Mouse (Mus musculus) stomach, embryonic 16.5 days (tissue): ENCODE results near the gene Olfr1342. TPM values are rescaled to one million over a fixed set of nuclear protein-coding genes. Genes with fewer than 3 reads are reported as not detected.

Source experiments
- ATAC-seq: fragments of 200-750 bp; cut with Nextera tagmentation; 2 replicates; pipeline ENCODE4 v1.8.0; 2017; ENCODE audit warnings: moderate number of reproducible peaks, moderate TSS enrichment; ENCODE audit not compliant: insufficient read depth, low FRiP score
- H3K27ac ChIP-seq: fragments of 300-500 bp; sonication (generic); 2 replicates; pipeline ENCODE4 v1.5.1; 2014; ENCODE audit warnings: low read length
- H3K27me3 ChIP-seq: fragments of 300-500 bp; sonication (generic); 2 replicates; pipeline ENCODE4 v1.6.1; 2014; ENCODE audit warnings: low read length, control low read depth, mixed read lengths; ENCODE audit not compliant: control insufficient read depth, insufficient read depth
- H3K36me3 ChIP-seq: fragments of 300-500 bp; sonication (generic); 2 replicates; pipeline ENCODE4 v1.6.1; 2014; ENCODE audit warnings: low read length; ENCODE audit not compliant: control insufficient read depth, insufficient read depth
- H3K4me1 ChIP-seq: fragments of 300-500 bp; sonication (generic); 2 replicates; pipeline ENCODE4 v1.6.1; 2014; ENCODE audit warnings: low read length, control low read depth, mixed read lengths; ENCODE audit not compliant: control insufficient read depth, insufficient read depth
- H3K4me2 ChIP-seq: fragments of 300-500 bp; sonication (generic); 2 replicates; pipeline ENCODE4 v1.6.1; 2014; ENCODE audit warnings: low read depth, low read length, mixed read lengths
- H3K4me3 ChIP-seq: fragments of 300-500 bp; sonication (generic); replicated peaks from 2 replicates; pipeline ENCODE4 v1.5.1; 2014; ENCODE audit warnings: mild to moderate bottlenecking, low read length
- H3K9ac ChIP-seq: fragments of 300-500 bp; sonication (generic); 2 replicates; pipeline ENCODE4 v1.6.1; 2014; ENCODE audit warnings: low read length
- H3K9me3 ChIP-seq: fragments of 300-500 bp; sonication (generic); replicated peaks from 2 replicates; pipeline ENCODE4 v1.6.1; 2016; ENCODE audit warnings: low read length, control low read depth; ENCODE audit not compliant: control insufficient read depth
- WGBS: fragments of 180-500 bp; shearing (Covaris S2); extraction: QIAGEN DNeasy Blood & Tissue Kit; methylation state at CpG from one replicate; pipeline ENCODE4 v1.1.7; 2014; 5-methylcytosine and 5-hydroxymethylcytosine counted together
- polyA plus RNA-seq: library from polyadenylated mRNA; unstranded; fragments of >200 nt; fragmentation: Nextera tagmentation; extraction: Ambion mirVana; gene quantifications from 2 replicates; pipeline ENCODE4 v1.2.1, GENCODE M21; 2015

The Olfr1342 gene
- polyA plus RNA-seq, result not detected in 2 replicates

- no peak within 1 kb of the TSS for H3K4me2 ChIP-seq
- no peaks in the 10 kb centered on the region for H3K27me3 ChIP-seq
- WGBS, result 43% methylated on average over 12 of the region's 12 CpGs
- no peak for ATAC-seq
- no peak within 1 kb of the TSS for H3K9ac ChIP-seq
- no peak within 1 kb of the TSS for H3K4me3 ChIP-seq
- H3K27ac ChIP-seq, result no peak within 1 kb of the TSS
- no peaks in the 10 kb centered on the region for H3K36me3 ChIP-seq
- H3K4me1 ChIP-seq, result no peaks in the 10 kb centered on the region
- H3K9me3 ChIP-seq, result no peaks in the 10 kb centered on the region
These were observed at the start of gene Olfr1342 for GRCm38 (mm10) chr4:118692412-118692973. Gene Olfr1342 (minus strand): TSS chr4:118692756.

DNA sequence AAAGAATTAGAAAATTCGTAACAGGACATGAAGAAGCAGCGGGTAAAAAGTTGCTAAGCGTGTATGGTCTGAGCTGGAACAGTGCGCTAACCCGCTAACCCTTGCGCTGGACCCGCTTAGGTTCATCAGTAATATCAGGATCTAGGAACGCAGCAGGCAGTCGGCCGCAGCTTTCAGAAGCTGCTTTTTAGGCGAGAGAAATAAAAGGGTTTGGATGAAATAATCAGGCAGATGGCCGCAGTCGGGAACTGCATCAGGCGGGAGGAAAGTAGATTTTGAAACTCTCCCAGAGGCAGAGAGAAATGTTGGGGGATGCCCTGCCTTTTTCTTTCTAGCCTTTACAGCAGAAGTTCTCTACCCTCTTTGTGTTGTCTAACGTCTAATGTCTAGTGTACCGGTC, 49.3 kb upstream of the Olfr1342 start:
- H3K4me2 ChIP-seq, result no peak overlapping the region
- ATAC-seq, result no peak

DNA sequence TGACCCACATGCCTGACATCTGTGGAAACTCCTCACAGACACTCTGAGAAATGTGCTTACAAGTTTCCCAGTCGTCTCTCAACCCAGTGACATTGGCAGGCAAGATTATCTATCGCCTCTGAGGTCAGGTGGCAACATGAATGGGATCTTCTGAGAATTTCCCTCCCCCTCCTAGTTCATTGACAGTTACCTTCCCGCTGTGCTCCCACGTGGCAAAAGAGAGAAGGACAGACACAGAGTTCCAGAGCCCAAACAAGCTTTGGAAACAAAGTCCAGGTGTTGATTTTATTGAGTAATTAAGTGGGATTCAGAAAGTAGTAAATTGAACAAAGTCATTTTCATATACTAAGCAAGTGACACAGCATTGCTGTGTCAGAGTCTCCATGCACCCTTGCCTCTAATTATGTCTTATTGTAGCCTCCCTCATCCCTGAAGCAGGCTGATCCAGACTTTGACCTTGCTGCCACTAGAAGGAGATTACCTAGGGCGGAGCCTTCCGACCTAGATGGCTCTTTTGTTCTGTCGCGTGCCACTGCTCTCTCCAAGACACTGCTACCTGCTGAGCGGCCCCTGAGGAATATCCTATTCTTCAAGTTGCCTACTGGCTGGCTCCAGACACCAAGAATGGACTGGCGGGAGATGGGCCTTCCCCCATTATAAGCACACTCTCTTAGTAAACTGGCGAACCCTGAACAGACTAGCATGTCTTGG, 48.6 kb upstream of the Olfr1342 start:
- no peak overlapping the region for H3K4me3 ChIP-seq
- H3K27ac ChIP-seq, result no peak overlapping the region
- H3K9ac ChIP-seq, result no peak overlapping the region
- peaks cover 4% of the 10 kb centered on the region; the same call in 1 of the 2 replicates for H3K27me3 ChIP-seq
- H3K4me2 ChIP-seq, result no peak overlapping the region
- no peaks in the 10 kb centered on the region for H3K9me3 ChIP-seq
- H3K36me3 ChIP-seq, result no peaks in the 10 kb centered on the region
- no peaks in the 10 kb centered on the region for H3K4me1 ChIP-seq
- ATAC-seq, result no peak
- 6% methylated on average over 11 of the region's 11 CpGs for WGBS

More for the DNA sequence above, 49.3 kb upstream of the Olfr1342 start:
- Histone ChIP-seq H3K4me3 (no peak overlapping the region), H3K9me3 (no peaks in the 10 kb centered on the region), H3K27ac (no peak overlapping the region), H3K36me3 (no peaks in the 10 kb centered on the region), H3K9ac (no peak overlapping the region), H3K4me1 (no peaks in the 10 kb centered on the region), H3K27me3 (peaks cover 4% of the 10 kb centered on the region; the same call in 1 of the 2 replicates)
- WGBS, result 12% methylated on average over 16 of the region's 16 CpGs

GRCm38 (mm10) chr4:118739574-118739973, 47.0 kb upstream of the Olfr1342 start:
- Histone ChIP-seq H3K9me3 (no peaks in the 10 kb centered on the region), H3K36me3 (no peaks in the 10 kb centered on the region), H3K9ac (no peak overlapping the region), H3K4me2 (no peak overlapping the region), H3K4me1 (no peaks in the 10 kb centered on the region), H3K4me3 (no peak overlapping the region), H3K27me3 (peaks cover 4% of the 10 kb centered on the region; the same call in 1 of the 2 replicates), H3K27ac (no peak overlapping the region)
- no peak for ATAC-seq
- WGBS, result 61% methylated on average over 3 of the region's 3 CpGs

DNA sequence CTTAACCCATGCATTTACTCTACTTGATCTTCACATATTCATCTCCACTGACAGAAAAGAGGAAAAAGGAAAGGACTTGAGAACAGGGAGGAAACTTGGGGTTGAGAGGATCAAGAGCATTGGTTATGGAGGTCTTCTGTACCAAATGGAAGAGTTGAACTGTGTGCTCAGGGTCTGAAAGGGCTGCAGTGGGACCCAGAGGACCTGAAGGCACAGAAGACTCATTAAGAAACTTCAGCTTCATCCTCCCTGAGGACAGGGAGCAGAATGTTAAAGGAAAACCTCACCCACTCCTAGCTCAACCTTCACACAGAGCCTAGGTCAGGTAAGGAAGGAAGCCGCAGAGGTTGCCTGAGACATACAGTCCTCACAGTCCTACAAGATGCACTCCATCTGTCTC, 39.3 kb upstream of the Olfr1342 start, which contains the start of gene Olfr1339:
Olfr1339 (plus strand) TSS at position 301 of the 400 bp plus-strand sequence.
- no peak within 1 kb of the TSS for H3K9ac ChIP-seq
- ATAC-seq, result no peak
- H3K4me3 ChIP-seq, result no peak within 1 kb of the TSS
- H3K4me1 ChIP-seq, result no peaks in the 10 kb centered on the region
- 100% methylated on average over 1 of the region's 1 CpGs for WGBS
- no peaks in the 10 kb centered on the region for H3K27me3 ChIP-seq
- no peak within 1 kb of the TSS for H3K27ac ChIP-seq
- no peak within 1 kb of the TSS for H3K4me2 ChIP-seq
- H3K36me3 ChIP-seq, result no peaks in the 10 kb centered on the region
- H3K9me3 ChIP-seq, result no peaks in the 10 kb centered on the region

DNA sequence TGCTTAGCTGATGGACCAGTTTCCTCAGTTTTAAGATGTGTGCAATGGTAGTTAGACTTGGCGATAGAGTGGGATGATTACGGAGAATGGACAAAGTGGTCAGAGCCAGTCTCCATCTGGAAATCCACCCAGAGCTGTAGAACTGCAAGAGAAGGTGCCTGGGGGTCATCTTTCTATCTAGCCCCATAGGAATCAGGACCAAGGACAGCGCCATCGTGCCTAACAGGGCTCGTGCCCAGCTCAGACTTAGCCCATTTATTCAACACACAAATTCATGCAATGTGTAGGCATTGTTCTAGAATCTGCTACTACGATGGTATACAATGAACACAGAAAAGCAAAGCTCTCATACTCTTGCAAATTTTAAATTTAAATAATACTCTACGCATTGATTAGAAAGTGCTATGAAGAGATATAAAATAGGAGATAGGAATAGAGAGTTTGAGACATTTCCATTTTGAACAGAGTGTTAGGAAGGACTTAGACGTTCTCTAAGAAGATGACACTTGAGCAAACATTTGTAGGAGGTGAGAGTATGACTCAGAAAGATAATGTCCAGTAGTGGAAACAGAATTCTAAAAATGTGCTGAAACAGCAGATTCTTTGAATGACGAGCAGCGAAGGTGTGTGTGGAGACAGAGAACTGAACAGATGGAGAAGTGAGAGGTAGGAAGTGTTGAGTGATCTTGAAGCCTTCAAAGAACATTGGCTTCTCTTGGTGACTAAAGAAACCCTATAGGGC, 29.4 kb upstream of the Olfr1342 start:
- H3K27me3 ChIP-seq, result no peaks in the 10 kb centered on the region
- no peaks in the 10 kb centered on the region for H3K4me1 ChIP-seq
- H3K27ac ChIP-seq, result no peak overlapping the region
- ATAC-seq, result no peak
- H3K4me2 ChIP-seq, result no peak overlapping the region
- no peak overlapping the region for H3K9ac ChIP-seq
- H3K9me3 ChIP-seq, result no peaks in the 10 kb centered on the region
- 50% methylated on average over 10 of the region's 10 CpGs for WGBS
- no peak overlapping the region for H3K4me3 ChIP-seq
- no peaks in the 10 kb centered on the region for H3K36me3 ChIP-seq

- no peak for ATAC-seq
- H3K27ac ChIP-seq, result no peak within 1 kb of the TSS
- H3K4me1 ChIP-seq, result no peaks in the 10 kb centered on the region
These were observed 27.3 kb upstream of the Olfr1342 start, which contains the start of gene Olfr1340 for GRCm38 (mm10) chr4:118719838-118720237. Gene Olfr1340 (plus strand): TSS chr4:118720138.

GRCm38 (mm10) chr4:118711656-118712055, 19.1 kb upstream of the Olfr1342 start:
- 54% methylated on average over 1 of the region's 1 CpGs for WGBS

More at GRCm38 (mm10) chr4:118719838-118720237, 27.3 kb upstream of the Olfr1342 start, which contains the start of gene Olfr1340:
- no peak within 1 kb of the TSS for H3K4me2 ChIP-seq
- H3K9me3 ChIP-seq, result no peaks in the 10 kb centered on the region
- H3K36me3 ChIP-seq, result no peaks in the 10 kb centered on the region
- no peak within 1 kb of the TSS for H3K4me3 ChIP-seq
- H3K27me3 ChIP-seq, result no peaks in the 10 kb centered on the region
- no peak within 1 kb of the TSS for H3K9ac ChIP-seq

GRCm38 (mm10) chr4:118708086-118708485, 15.5 kb upstream of the Olfr1342 start:
- Histone ChIP-seq H3K4me1 (no peaks in the 10 kb centered on the region), H3K36me3 (no peaks in the 10 kb centered on the region), H3K9ac (no peak overlapping the region), H3K27me3 (no peaks in the 10 kb centered on the region), H3K4me3 (no peak overlapping the region), H3K27ac (no peak overlapping the region), H3K9me3 (no peaks in the 10 kb centered on the region), H3K4me2 (no peak overlapping the region)
- 75% methylated on average over 5 of the region's 5 CpGs for whole genome bisulfite sequencing
- ATAC-seq, result no peak

More at GRCm38 (mm10) chr4:118711656-118712055, 19.1 kb upstream of the Olfr1342 start:
- Histone ChIP-seq H3K27me3 (no peaks in the 10 kb centered on the region), H3K4me3 (no peak overlapping the region), H3K9ac (no peak overlapping the region), H3K4me2 (no peak overlapping the region), H3K36me3 (no peaks in the 10 kb centered on the region), H3K4me1 (no peaks in the 10 kb centered on the region), H3K27ac (no peak overlapping the region), H3K9me3 (no peaks in the 10 kb centered on the region)
- no peak for ATAC-seq
